19 mouse cellular contexts compared by ENCODE assay signal in genomic region chr6:74274232-74274631, GRCm38 (mm10).
DNase-seq lines count a peak whose midpoint lies in the region; ATAC-seq lines count a peak whose summit lies in the region.
"Had no signal": no experiment of that assay in that cellular context is flagged by ENCODE, and none has a peak within 500 bp of the region (broad histone marks: within the 10 kb centered on the region; RNA-seq: fewer than 3 reads in every experiment).

No protein-coding gene starts in this region.

- H3K36me3 ChIP-seq in neural tube, embryonic 14.5 days (ENCODE audit: control insufficient read depth, insufficient read depth, low read length) = no peaks in the 10 kb centered on the region
- no peaks in the 10 kb centered on the region for H3K36me3 ChIP-seq in neural tube, embryonic 15.5 days
- no peaks in the 10 kb centered on the region for H3K36me3 ChIP-seq in hindbrain, embryonic 11.5 days (ENCODE audit: control insufficient read depth, insufficient read depth, low read length)
- H3K36me3 ChIP-seq: G1E had no signal

- no peak overlapping the region for H3K4me3 ChIP-seq in neural tube, embryonic 14.5 days (ENCODE audit: low read depth, low read length)
- H3K4me3 ChIP-seq in neural tube, embryonic 15.5 days (replicated peaks) = no peak overlapping the region
- no peak overlapping the region for H3K4me3 ChIP-seq in hindbrain, embryonic 11.5 days (ENCODE audit: low read depth, low read length)

- H3K4me2 ChIP-seq in neural tube, embryonic 14.5 days (ENCODE audit: low read depth, low read length) = no peak overlapping the region
- no peak overlapping the region for H3K4me2 ChIP-seq in neural tube, embryonic 15.5 days
- no peak overlapping the region for H3K4me2 ChIP-seq in hindbrain, embryonic 11.5 days (replicated peaks; ENCODE audit: low read depth, low read length)

- no peaks in the 10 kb centered on the region for H3K9me3 ChIP-seq in neural tube, embryonic 14.5 days (ENCODE audit: control insufficient read depth, low read length)
- no peaks in the 10 kb centered on the region for H3K9me3 ChIP-seq in neural tube, embryonic 15.5 days (replicated peaks)
- no peaks in the 10 kb centered on the region for H3K9me3 ChIP-seq in hindbrain, embryonic 11.5 days (ENCODE audit: control insufficient read depth, low read length)
- H3K9me3 ChIP-seq: G1E had no signal

- H3K27ac ChIP-seq in neural tube, embryonic 14.5 days (ENCODE audit: low read depth, low read length) = no peak overlapping the region
- H3K27ac ChIP-seq in neural tube, embryonic 15.5 days (replicated peaks) = no peak overlapping the region
- no peak overlapping the region for H3K27ac ChIP-seq in hindbrain, embryonic 11.5 days (ENCODE audit: low read depth, low read length)

- no peaks in the 10 kb centered on the region for H3K4me1 ChIP-seq in neural tube, embryonic 14.5 days (ENCODE audit: control insufficient read depth, insufficient read depth, low read length)
- H3K4me1 ChIP-seq in neural tube, embryonic 15.5 days = no peaks in the 10 kb centered on the region
- no peaks in the 10 kb centered on the region for H3K4me1 ChIP-seq in hindbrain, embryonic 11.5 days (replicated peaks; ENCODE audit: control insufficient read depth, insufficient read depth, low read length)

- peak; percentile 70 for ATAC-seq in neural tube, embryonic 14.5 days (ENCODE audit: low read depth)
- ATAC-seq in neural tube, embryonic 15.5 days (ENCODE audit: low FRiP score) = peak; percentile 81
- no peak for ATAC-seq in hindbrain, embryonic 11.5 days (ENCODE audit: low FRiP score)
- ATAC-seq: activated CD4-positive, CD25-positive, alpha-beta regulatory T cell, adult 4 months; CD4-positive, CD25-positive, alpha-beta regulatory T cell, adult 4 months; Patski had no signal

- H3K27me3 ChIP-seq in neural tube, embryonic 14.5 days (ENCODE audit: control insufficient read depth, insufficient read depth, low read length) = no peaks in the 10 kb centered on the region
- no peaks in the 10 kb centered on the region for H3K27me3 ChIP-seq in neural tube, embryonic 15.5 days (replicated peaks)
- no peaks in the 10 kb centered on the region for H3K27me3 ChIP-seq in hindbrain, embryonic 11.5 days (ENCODE audit: control insufficient read depth, insufficient read depth, low read length)
- H3K27me3 ChIP-seq: CH12.LX, Patski had no signal

- DNase-seq in neural tube, embryonic 10.5 days (ENCODE audit: extremely low spot score, low spot score) = no peak
- no peak for DNase-seq in hindbrain, embryonic 11.5 days (ENCODE audit: low spot score)
- DNase-seq: adrenal gland, adult 2 months; adrenal gland, adult 8-10 months; adrenal gland, postnatal 10 days; adrenal gland, postnatal 14 days; adrenal gland, postnatal 25 days; adrenal gland, postnatal 36 days; B cell, adult 2 months; cerebellum, adult 11 months; cerebellum, adult 11-12 months; cerebellum, adult 18-20 months had no signal

- H3K9ac ChIP-seq in neural tube, embryonic 14.5 days (replicated peaks; ENCODE audit: low read depth, low read length) = no peak overlapping the region
- H3K9ac ChIP-seq in neural tube, embryonic 15.5 days (replicated peaks) = no peak overlapping the region
- H3K9ac ChIP-seq in hindbrain, embryonic 11.5 days (ENCODE audit: low read depth, low read length) = no peak overlapping the region
